Mouse (Mus musculus) erythroblast, embryonic 14.5 days (primary cell): ENCODE measurements around the gene Ncoa7. TPM values are rescaled to one million over a fixed set of nuclear protein-coding genes. Genes with fewer than 3 reads are reported as not detected.
A peak's percentile ranks its signal among the peaks of the same experiment; 100 is the strongest.

Experiments used
- H3K27me3 ChIP-seq: 2 replicates; pipeline ENCODE4 v1.6.1; 2012; ENCODE audit warnings: inconsistent platforms; ENCODE audit not compliant: control insufficient read depth
- H3K36me3 ChIP-seq: 2 replicates; pipeline ENCODE4 v1.6.1; 2012; ENCODE audit warnings: mild to moderate bottlenecking, inconsistent platforms; ENCODE audit not compliant: control insufficient read depth
- H3K4me1 ChIP-seq: 2 replicates; pipeline ENCODE4 v1.6.1; 2012; ENCODE audit warnings: inconsistent platforms; ENCODE audit not compliant: control insufficient read depth
- H3K4me3 ChIP-seq: replicated peaks from 2 replicates; pipeline ENCODE3; 2012; ENCODE audit warnings: moderate library complexity, mild to moderate bottlenecking, inconsistent platforms
- H3K9me3 ChIP-seq: 2 replicates; pipeline ENCODE4 v1.6.1; 2012; ENCODE audit warnings: low read length, inconsistent platforms, mixed read lengths; ENCODE audit not compliant: control insufficient read depth
- GATA1 ChIP-seq: IDR thresholded peaks from 2 replicates; pipeline ENCODE4 v1.6.1; 2012; ENCODE audit warnings: low read length, inconsistent platforms, mixed read lengths
- TAL1 ChIP-seq: IDR thresholded peaks from 3 replicates; pipeline ENCODE4 v1.6.1; 2012; ENCODE audit warnings: low read length, inconsistent platforms, mixed read lengths
- polyA plus RNA-seq: library from polyadenylated mRNA; stranded (reverse); fragments of >175 nt; gene quantifications from 2 replicates; pipeline ENCODE4 v1.2.3, GENCODE M21; 2012

The Ncoa7 gene
- polyA plus RNA-seq, 1 experiment: 4.3 TPM

GRCm38 (mm10) chr10:30627548-30627947 is 175.6 kb downstream of the Ncoa7 start:
- H3K4me1 ChIP-seq: peaks cover 30% of the 10 kb centered on the region
- TF ChIP-seq GATA1 (no peak), TAL1 (no peak)
- H3K4me3 ChIP-seq: no peak overlapping the region

GRCm38 (mm10) chr10:30624161-30625019 is 178.7 kb downstream of the Ncoa7 start:
- H3K4me1 ChIP-seq: peaks cover 10% of the 10 kb centered on the region
- H3K27me3 ChIP-seq: peaks cover 5% of the 10 kb centered on the region; the same call in 1 of the 2 replicates
- peaks cover 5% of the 10 kb centered on the region for H3K36me3 ChIP-seq
- TF ChIP-seq GATA1: no peak
- TF ChIP-seq TAL1: no peak
- peaks cover 3% of the 10 kb centered on the region for H3K9me3 ChIP-seq
- H3K4me3 ChIP-seq: no peak overlapping the region

More at GRCm38 (mm10) chr10:30627548-30627947, 175.6 kb downstream of the Ncoa7 start:
- Histone ChIP-seq H3K9me3 (peaks cover 3% of the 10 kb centered on the region), H3K27me3 (no peaks in the 10 kb centered on the region), H3K36me3 (peaks cover 6% of the 10 kb centered on the region)

- H3K4me3 ChIP-seq: no peak overlapping the region
- no peaks in the 10 kb centered on the region for H3K9me3 ChIP-seq
Observed at GRCm38 (mm10) chr10:30622928-30623327, 180.2 kb downstream of the Ncoa7 start.

GRCm38 (mm10) chr10:30618918-30619210 is 184.3 kb downstream of the Ncoa7 start:
- no peak for TF ChIP-seq GATA1
- no peak for TF ChIP-seq TAL1
- H3K4me3 ChIP-seq: peak overlapping the region; percentile 69

More at GRCm38 (mm10) chr10:30622928-30623327, 180.2 kb downstream of the Ncoa7 start:
- TF ChIP-seq TAL1: no peak
- no peak for TF ChIP-seq GATA1
- Histone ChIP-seq H3K36me3 (no peaks in the 10 kb centered on the region), H3K4me1 (peaks cover 13% of the 10 kb centered on the region), H3K27me3 (peaks cover 5% of the 10 kb centered on the region; the same call in 1 of the 2 replicates)

GRCm38 (mm10) chr10:30618091-30618917 is 184.8 kb downstream of the Ncoa7 start:
- TF ChIP-seq TAL1 (no peak), GATA1 (no peak; the same call in 1 of the 2 replicates)
- Histone ChIP-seq H3K4me1 (peaks cover 21% of the 10 kb centered on the region), H3K4me3 (peak overlapping the region; percentile 69), H3K36me3 (peaks cover 4% of the 10 kb centered on the region), H3K27me3 (peaks cover 5% of the 10 kb centered on the region; the same call in 1 of the 2 replicates), H3K9me3 (no peaks in the 10 kb centered on the region)

More at GRCm38 (mm10) chr10:30618918-30619210, 184.3 kb downstream of the Ncoa7 start:
- Histone ChIP-seq H3K9me3 (no peaks in the 10 kb centered on the region), H3K36me3 (no peaks in the 10 kb centered on the region), H3K4me1 (peaks cover 21% of the 10 kb centered on the region), H3K27me3 (peaks cover 5% of the 10 kb centered on the region; the same call in 1 of the 2 replicates)

- Histone ChIP-seq H3K27me3 (no peaks in the 10 kb centered on the region), H3K36me3 (peaks cover 24% of the 10 kb centered on the region), H3K4me3 (no peak overlapping the region), H3K9me3 (no peaks in the 10 kb centered on the region), H3K4me1 (peaks cover 36% of the 10 kb centered on the region)
- TF ChIP-seq TAL1 (no peak), GATA1 (no peak)
Observed at GRCm38 (mm10) chr10:30613039-30613438, 190.1 kb downstream of the Ncoa7 start.

- Histone ChIP-seq H3K36me3 (peaks cover 34% of the 10 kb centered on the region), H3K4me3 (no peak overlapping the region), H3K27me3 (no peaks in the 10 kb centered on the region), H3K4me1 (peaks cover 24% of the 10 kb centered on the region), H3K9me3 (no peaks in the 10 kb centered on the region)
- no peak for TF ChIP-seq TAL1
- 0 out of 2 replicates have a peak, but pooled peaks have one; percentile 43 for TF ChIP-seq GATA1
Observed at GRCm38 (mm10) chr10:30609614-30610013, 193.5 kb downstream of the Ncoa7 start.

GRCm38 (mm10) chr10:30608109-30608508 is 195.0 kb downstream of the Ncoa7 start:
- no peaks in the 10 kb centered on the region for H3K27me3 ChIP-seq
- H3K4me3 ChIP-seq: no peak overlapping the region
- no peaks in the 10 kb centered on the region for H3K9me3 ChIP-seq
- peaks cover 29% of the 10 kb centered on the region for H3K36me3 ChIP-seq
- peaks cover 24% of the 10 kb centered on the region for H3K4me1 ChIP-seq
- no peak for TF ChIP-seq TAL1
- TF ChIP-seq GATA1: no peak

- no peak for TF ChIP-seq GATA1
- no peak for TF ChIP-seq TAL1
- Histone ChIP-seq H3K4me3 (peak within 1 kb of the TSS; percentile 76), H3K9me3 (no peaks in the 10 kb centered on the region), H3K27me3 (no peaks in the 10 kb centered on the region), H3K4me1 (peaks cover 34% of the 10 kb centered on the region), H3K36me3 (peaks cover 33% of the 10 kb centered on the region)
Observed at GRCm38 (mm10) chr10:30600542-30600966, 202.6 kb downstream of the Ncoa7 start, which contains the start of gene Trmt11. TSS of gene Trmt11 (minus strand) at chr10:30600749.
